Mouse (Mus musculus) mesoderm, embryonic 11.5 days (tissue): Measurements from ENCODE around the gene Gm45713.
"Not testable (repeated sequence)": the region's sequence is repeated elsewhere in the genome, so short reads cannot be mapped to it uniquely, and the experiment has no call there.

Source experiments
- DNase-seq: peaks from one replicate; pipeline ENCODE4 v3.0.0-alpha.2; 2012; ENCODE audit warnings: low read depth, low spot score

Gm45713 gene

GRCm38 (mm10) chr7:45144368-45145174, 8.5 kb upstream of the Gm45713 start:
- no peak for DNase-seq

- no peak for DNase-seq
Measured at GRCm38 (mm10) chr7:45141914-45142313, 5.9 kb upstream of the Gm45713 start.

- DNase-seq, result no peak
Measured at GRCm38 (mm10) chr7:45141319-45141718, 5.3 kb upstream of the Gm45713 start.

GRCm38 (mm10) chr7:45139904-45140723, 4.1 kb upstream of the Gm45713 start:
- DNase-seq, result no peak

- DNase-seq, result no peak
Measured at GRCm38 (mm10) chr7:45138403-45138802, 2.4 kb upstream of the Gm45713 start.

- DNase-seq, result no peak
Measured at GRCm38 (mm10) chr7:45137171-45138006, 1.4 kb upstream of the Gm45713 start.

GRCm38 (mm10) chr7:45135370-45135769, 661 bp downstream of the Gm45713 start:
- DNase-seq, result no peak

GRCm38 (mm10) chr7:45134544-45135026, 1.4 kb downstream of the Gm45713 start:
- DNase-seq, result peak; percentile 58

GRCm38 (mm10) chr7:45133446-45134159, 2.4 kb downstream of the Gm45713 start:
- DNase-seq, result no peak

GRCm38 (mm10) chr7:45131850-45132249, 4.2 kb downstream of the Gm45713 start:
- DNase-seq, result no peak

- DNase-seq, result no peak
Measured at GRCm38 (mm10) chr7:45129776-45130512, 6.1 kb downstream of the Gm45713 start.

- peak; percentile 83 for DNase-seq
Measured at GRCm38 (mm10) chr7:45129318-45129717, 6.7 kb downstream of the Gm45713 start.

- peak; percentile 99 for DNase-seq
Measured at GRCm38 (mm10) chr7:45128624-45129246, 7.3 kb downstream of the Gm45713 start, which contains the start of gene Rpl13a. Gene Rpl13a (minus strand): TSS chr7:45128761.

- no peak for DNase-seq
Measured at GRCm38 (mm10) chr7:45127700-45128224, 8.3 kb downstream of the Gm45713 start.

GRCm38 (mm10) chr7:45126844-45127699, 9.0 kb downstream of the Gm45713 start:
- DNase-seq, result no peak

GRCm38 (mm10) chr7:45126147-45126843, 9.7 kb downstream of the Gm45713 start:
- no peak for DNase-seq

GRCm38 (mm10) chr7:45125649-45126048, 10.4 kb downstream of the Gm45713 start:
- DNase-seq, result not testable (repeated sequence)

GRCm38 (mm10) chr7:45125144-45125600, 10.9 kb downstream of the Gm45713 start:
- DNase-seq, result peak; percentile 60
